Mouse (Mus musculus): ENCODE measurements around the gene Map3k13. TPM values are rescaled to one million over a fixed set of nuclear protein-coding genes. Genes with fewer than 3 reads are reported as not detected.

Map3k13 gene
- polyA plus RNA-seq, 2 experiments: 0.38 to 0.50 TPM

DNA sequence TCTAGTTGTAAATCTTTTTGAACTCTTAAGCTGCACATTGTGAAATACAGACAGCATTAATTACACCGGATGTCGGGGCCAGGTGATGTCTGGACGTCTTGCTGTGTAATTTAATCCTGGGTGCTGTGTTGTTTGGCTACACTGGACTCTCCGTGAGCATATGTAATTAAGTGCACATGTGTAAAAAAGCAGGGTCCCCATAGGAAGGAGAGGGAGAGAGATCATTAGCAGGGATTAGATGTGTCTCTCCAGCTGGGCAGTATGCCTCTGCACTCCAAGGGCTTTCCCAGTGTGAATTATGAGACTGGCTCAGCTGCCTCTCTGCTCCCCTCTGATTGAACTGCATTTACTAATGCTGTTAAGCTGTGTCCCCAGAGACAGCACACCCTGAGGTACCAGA is 75.7 kb downstream of the Map3k13 start:
- no peak overlapping the region for H3K4me3 ChIP-seq (ENCODE audit: insufficient read depth in 1 of 2, low read depth in 2 of 2, low read length in 2 of 2)
- H3K36me3 ChIP-seq (replicated peaks; ENCODE audit: control insufficient read depth, insufficient read depth, low read depth): no peaks in the 10 kb centered on the region
- H3K27me3 ChIP-seq (ENCODE audit: control insufficient read depth, insufficient read depth, low read length): no peaks in the 10 kb centered on the region
- no peak overlapping the region for H3K9ac ChIP-seq (replicated peaks)
- H3K4me2 ChIP-seq (ENCODE audit: low read depth): no peak overlapping the region
- no peak for DNase-seq (ENCODE audit: low read depth in 3 of 3, low spot score in 3 of 3)
- H3K4me1 ChIP-seq (replicated peaks; ENCODE audit: control insufficient read depth in 2 of 2, insufficient read depth in 2 of 2, low read length in 1 of 2): no peaks in the 10 kb centered on the region
- 65% methylated on average over 4 of the region's 4 CpGs for WGBS (ENCODE audit: insufficient replicate concordance)
- ATAC-seq (ENCODE audit: insufficient read depth): no peak
- TF ChIP-seq CTCF (IDR thresholded peaks at IDR 0.05; ENCODE audit: low read depth): no peak
- TF ChIP-seq EP300 (IDR thresholded peaks at IDR 0.05; ENCODE audit: low read depth): no peak
- no peaks in the 10 kb centered on the region for H3K9me3 ChIP-seq (ENCODE audit: control insufficient read depth, low read length)
- no peak overlapping the region for H3K27ac ChIP-seq

DNA sequence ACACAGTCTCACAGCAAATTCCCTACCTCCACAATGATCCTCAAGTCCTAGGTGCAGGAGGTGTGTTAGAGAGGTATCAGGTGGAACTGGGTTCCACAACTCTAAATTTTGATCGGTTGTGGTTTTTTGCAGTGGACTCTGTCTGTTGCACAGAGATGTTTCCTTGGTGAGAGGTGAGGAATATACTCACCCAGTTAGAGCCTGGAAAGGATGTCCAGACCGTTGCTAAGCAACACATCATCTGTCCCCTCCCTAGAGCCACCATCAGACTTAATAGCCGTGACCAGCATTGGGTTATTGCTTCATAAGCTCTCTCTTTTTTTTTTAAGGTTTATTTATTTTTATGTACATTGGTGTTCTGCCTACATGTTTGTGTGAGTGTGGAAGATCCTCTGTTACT is 83.6 kb downstream of the Map3k13 start:
- no peaks in the 10 kb centered on the region for H3K4me1 ChIP-seq (replicated peaks; ENCODE audit: control insufficient read depth in 2 of 2, insufficient read depth in 2 of 2, low read length in 1 of 2)
- H3K9me3 ChIP-seq (ENCODE audit: control insufficient read depth, low read length): no peaks in the 10 kb centered on the region
- no peak overlapping the region for H3K9ac ChIP-seq (replicated peaks)
- no peak for DNase-seq (ENCODE audit: low read depth in 3 of 3, low spot score in 3 of 3)
- no peak for TF ChIP-seq EP300 (IDR thresholded peaks at IDR 0.05; ENCODE audit: low read depth)
- TF ChIP-seq CTCF (IDR thresholded peaks at IDR 0.05; ENCODE audit: low read depth): no peak
- ATAC-seq (ENCODE audit: insufficient read depth): no peak
- no peaks in the 10 kb centered on the region for H3K36me3 ChIP-seq (replicated peaks; ENCODE audit: control insufficient read depth, insufficient read depth, low read depth)
- H3K27ac ChIP-seq: no peak overlapping the region
- no peaks in the 10 kb centered on the region for H3K27me3 ChIP-seq (ENCODE audit: control insufficient read depth, insufficient read depth, low read length)
- no peak overlapping the region for H3K4me3 ChIP-seq (ENCODE audit: insufficient read depth in 1 of 2, low read depth in 2 of 2, low read length in 2 of 2)
- 65% methylated on average over 3 of the region's 3 CpGs for WGBS (ENCODE audit: insufficient replicate concordance)
- no peak overlapping the region for H3K4me2 ChIP-seq (ENCODE audit: low read depth)

DNA sequence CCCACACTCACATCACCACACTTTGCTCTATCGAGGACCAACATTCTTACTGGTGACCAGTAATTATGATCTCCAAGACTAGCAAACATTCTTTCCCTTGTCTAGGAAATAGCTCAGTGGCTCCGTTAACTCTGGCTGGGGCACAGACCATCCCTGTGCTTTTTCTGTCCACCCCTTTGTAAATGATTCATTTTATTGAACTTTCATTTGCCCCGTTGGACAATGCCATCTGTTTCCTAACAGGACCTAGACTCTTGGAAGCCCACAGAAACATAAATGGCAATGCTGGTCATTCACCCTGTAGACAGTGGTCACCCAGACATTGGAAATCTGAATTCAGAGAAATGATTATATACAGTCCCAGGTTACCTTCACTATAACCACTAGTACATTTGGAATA is 84.7 kb downstream of the Map3k13 start:
- ATAC-seq (ENCODE audit: insufficient read depth): no peak
- H3K9ac ChIP-seq (replicated peaks): no peak overlapping the region
- H3K4me1 ChIP-seq (replicated peaks; ENCODE audit: control insufficient read depth in 2 of 2, insufficient read depth in 2 of 2, low read length in 1 of 2): no peaks in the 10 kb centered on the region
- no peak for DNase-seq (ENCODE audit: low read depth in 3 of 3, low spot score in 3 of 3)
- H3K9me3 ChIP-seq (ENCODE audit: control insufficient read depth, low read length): no peaks in the 10 kb centered on the region
- H3K27me3 ChIP-seq (ENCODE audit: control insufficient read depth, insufficient read depth, low read length): no peaks in the 10 kb centered on the region
- no peak overlapping the region for H3K4me3 ChIP-seq (ENCODE audit: insufficient read depth in 1 of 2, low read depth in 2 of 2, low read length in 2 of 2)
- no peak overlapping the region for H3K27ac ChIP-seq
- TF ChIP-seq CTCF (IDR thresholded peaks at IDR 0.05; ENCODE audit: low read depth) (no peak), EP300 (IDR thresholded peaks at IDR 0.05; ENCODE audit: low read depth) (no peak)
- no peaks in the 10 kb centered on the region for H3K36me3 ChIP-seq (replicated peaks; ENCODE audit: control insufficient read depth, insufficient read depth, low read depth)
- H3K4me2 ChIP-seq (ENCODE audit: low read depth): no peak overlapping the region
- WGBS (ENCODE audit: insufficient replicate concordance): 65% methylated on average over 3 of the region's 3 CpGs

DNA sequence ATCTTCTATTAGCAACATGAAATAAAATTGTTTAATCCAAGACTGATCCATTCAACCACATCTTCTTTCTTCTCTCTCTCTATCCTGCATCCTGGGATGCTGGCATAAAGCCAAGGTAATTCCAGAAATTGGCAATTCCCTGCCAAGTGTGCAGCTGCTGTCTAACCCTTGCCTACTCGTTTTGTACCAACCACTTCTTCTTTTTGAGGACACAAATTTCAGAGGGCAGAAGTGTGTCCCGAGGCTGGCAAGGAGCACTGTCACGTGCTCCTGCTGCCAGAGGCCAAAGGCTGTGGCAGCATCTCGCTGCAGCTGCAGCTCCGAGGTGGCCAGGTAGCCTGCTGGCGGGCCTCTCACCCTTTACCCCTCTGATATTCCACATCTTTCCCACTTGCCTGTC is 87.0 kb downstream of the Map3k13 start:
- Histone ChIP-seq H3K9ac (replicated peaks) (no peak overlapping the region), H3K4me3 (ENCODE audit: insufficient read depth in 1 of 2, low read depth in 2 of 2, low read length in 2 of 2) (no peak overlapping the region), H3K4me2 (ENCODE audit: low read depth) (no peak overlapping the region), H3K36me3 (replicated peaks; ENCODE audit: control insufficient read depth, insufficient read depth, low read depth) (no peaks in the 10 kb centered on the region), H3K27ac (no peak overlapping the region), H3K27me3 (ENCODE audit: control insufficient read depth, insufficient read depth, low read length) (no peaks in the 10 kb centered on the region), H3K4me1 (replicated peaks; ENCODE audit: control insufficient read depth in 2 of 2, insufficient read depth in 2 of 2, low read length in 1 of 2) (no peaks in the 10 kb centered on the region), H3K9me3 (ENCODE audit: control insufficient read depth, low read length) (no peaks in the 10 kb centered on the region)
- DNase-seq (ENCODE audit: low read depth in 3 of 3, low spot score in 3 of 3) (no peak), ATAC-seq (ENCODE audit: insufficient read depth) (no peak)
- TF ChIP-seq EP300 (IDR thresholded peaks at IDR 0.05; ENCODE audit: low read depth) (no peak), CTCF (IDR thresholded peaks at IDR 0.05; ENCODE audit: low read depth) (no peak)
- WGBS (ENCODE audit: insufficient replicate concordance): 31% methylated on average over 6 of the region's 6 CpGs

DNA sequence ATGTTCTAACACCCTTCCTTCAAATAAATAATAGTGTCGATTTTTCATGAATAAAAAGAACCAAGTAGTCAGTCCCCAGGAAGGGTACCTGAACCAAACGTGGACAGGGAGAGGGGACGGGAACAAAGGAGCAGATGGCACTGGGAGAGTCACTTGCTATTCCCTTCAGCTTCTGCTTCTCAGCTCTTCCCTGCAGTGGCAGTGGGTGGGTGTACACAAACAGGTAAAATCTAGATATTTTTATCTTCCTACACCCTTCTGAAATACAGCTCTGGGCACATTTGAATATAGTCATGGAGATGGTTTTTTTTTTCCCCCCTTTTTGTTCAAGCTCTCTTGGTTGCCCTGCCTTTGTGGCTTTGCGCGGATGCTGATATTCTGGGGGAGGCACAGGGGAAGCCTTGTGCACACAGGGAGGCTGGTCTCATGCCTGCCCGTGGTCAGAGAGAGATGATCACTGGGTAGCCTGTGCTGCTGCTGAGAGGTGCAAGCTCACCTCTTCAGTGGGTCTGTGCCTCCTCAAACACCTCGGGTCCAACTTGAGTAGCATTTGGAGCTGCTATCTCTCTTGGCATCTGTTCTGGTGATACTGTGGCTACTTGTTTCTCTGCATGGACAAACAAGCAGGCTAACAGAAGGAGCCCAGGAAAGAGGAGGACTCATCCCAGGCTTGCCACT is 87.6 kb downstream of the Map3k13 start:
- H3K9me3 ChIP-seq (ENCODE audit: control insufficient read depth, low read length): no peaks in the 10 kb centered on the region
- no peaks in the 10 kb centered on the region for H3K4me1 ChIP-seq (replicated peaks; ENCODE audit: control insufficient read depth in 2 of 2, insufficient read depth in 2 of 2, low read length in 1 of 2)
- H3K9ac ChIP-seq (replicated peaks): no peak overlapping the region
- no peaks in the 10 kb centered on the region for H3K27me3 ChIP-seq (ENCODE audit: control insufficient read depth, insufficient read depth, low read length)
- TF ChIP-seq CTCF (IDR thresholded peaks at IDR 0.05; ENCODE audit: low read depth) (no peak), EP300 (IDR thresholded peaks at IDR 0.05; ENCODE audit: low read depth) (no peak)
- no peak overlapping the region for H3K27ac ChIP-seq
- H3K36me3 ChIP-seq (replicated peaks; ENCODE audit: control insufficient read depth, insufficient read depth, low read depth): no peaks in the 10 kb centered on the region
- no peak overlapping the region for H3K4me2 ChIP-seq (ENCODE audit: low read depth)
- 49% methylated on average over 7 of the region's 7 CpGs for WGBS (ENCODE audit: insufficient replicate concordance)
- DNase-seq (ENCODE audit: low read depth in 3 of 3, low spot score in 3 of 3) (no peak), ATAC-seq (ENCODE audit: insufficient read depth) (no peak)
- H3K4me3 ChIP-seq (ENCODE audit: insufficient read depth in 1 of 2, low read depth in 2 of 2, low read length in 2 of 2): no peak overlapping the region

Measured in liver, embryonic 14.5 days (tissue).